Mouse (Mus musculus): ENCODE results near the gene Myrip.

Gene Myrip

DNA sequence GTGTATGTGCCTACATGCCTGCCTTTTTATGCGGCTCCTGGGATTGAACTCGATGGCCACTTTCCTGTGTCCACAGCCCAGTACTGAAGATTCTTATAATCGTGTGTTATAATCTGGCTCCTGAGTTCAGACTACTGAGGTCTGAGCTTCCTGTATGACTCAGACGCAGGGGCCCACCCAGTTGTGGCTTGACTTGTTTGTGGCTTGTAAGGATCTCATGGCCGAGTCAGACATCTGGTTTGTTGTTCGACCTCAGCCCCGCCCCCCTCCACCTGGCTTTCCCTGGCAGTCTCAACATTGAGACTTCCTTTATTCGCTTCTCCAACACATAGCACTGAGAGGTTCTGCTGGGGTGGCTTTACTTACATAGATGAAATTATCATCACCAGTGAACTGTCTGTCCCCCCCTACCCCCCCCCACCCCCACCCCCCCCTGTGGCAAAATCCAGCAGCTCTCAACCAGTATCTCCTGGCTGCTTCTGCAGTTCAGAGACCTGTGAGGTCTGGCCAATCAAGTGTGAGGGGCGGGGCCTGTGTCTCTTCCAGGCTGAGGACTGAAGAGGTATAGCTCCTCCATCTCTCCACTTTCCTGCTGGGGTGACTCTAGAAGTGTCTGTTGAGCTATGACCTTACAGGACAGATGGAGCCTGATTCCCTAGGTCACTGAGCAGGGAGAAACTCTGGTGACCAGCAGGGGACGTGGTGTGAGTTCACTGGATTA lies 38.8 kb downstream of the Myrip start:
- DNase-seq = no peak

DNA sequence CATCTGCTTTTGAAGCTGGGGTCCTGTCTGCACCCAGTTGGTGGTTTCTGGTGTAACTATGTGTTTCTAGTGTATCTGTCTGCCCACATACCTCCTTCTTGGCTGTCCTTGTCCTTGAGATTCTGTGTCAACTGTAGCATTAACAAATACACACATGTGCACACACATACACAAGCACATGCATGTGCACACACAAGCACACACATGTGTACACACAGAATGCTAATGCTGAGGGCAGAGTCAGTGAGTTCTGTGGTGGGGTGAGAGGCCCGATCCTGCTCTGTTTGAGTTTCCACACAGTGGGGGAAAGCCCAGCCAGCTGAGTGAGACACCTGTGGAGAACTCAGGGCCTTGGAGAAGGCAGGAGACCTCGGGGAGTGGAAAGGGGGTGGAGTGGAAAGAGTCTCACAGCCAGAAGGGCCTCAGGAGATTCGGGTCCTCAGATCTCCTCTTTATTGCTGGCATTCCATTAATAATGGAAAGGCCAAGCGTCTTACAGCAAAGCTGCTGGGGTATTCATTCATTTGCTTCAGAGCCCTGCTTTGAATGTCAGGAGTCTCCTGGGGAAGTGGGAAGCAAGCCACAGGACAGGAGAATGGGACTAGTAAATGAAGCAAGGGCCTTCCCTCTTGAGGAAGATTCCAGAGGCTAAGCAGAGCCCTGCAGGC lies 41.9 kb downstream of the Myrip start:
- no peak for DNase-seq

DNA sequence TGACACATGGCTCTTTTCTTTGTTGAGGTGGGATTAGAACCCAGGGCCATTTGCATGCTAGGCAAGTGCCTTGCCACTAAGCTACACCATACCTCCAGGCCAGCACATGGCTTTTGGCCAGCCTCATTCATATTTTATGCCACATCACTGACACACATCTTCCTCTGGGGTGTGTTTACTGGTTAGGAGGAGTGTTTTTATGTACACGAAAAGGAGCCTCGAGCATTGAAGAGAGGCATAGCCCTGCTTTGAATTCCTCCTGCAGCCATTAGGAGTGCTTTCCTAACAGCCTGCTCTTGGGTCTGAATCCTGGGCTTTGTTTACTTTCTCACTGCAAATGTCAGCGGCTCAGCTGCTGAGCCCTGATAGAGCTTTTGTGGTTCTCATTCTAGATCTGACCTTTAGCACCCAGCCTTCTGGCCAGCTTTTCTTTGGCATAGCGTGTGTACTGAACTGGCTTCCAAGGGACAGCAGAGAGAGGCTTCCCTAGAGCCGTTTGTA lies 44.4 kb downstream of the Myrip start:
- DNase-seq = no peak

DNA sequence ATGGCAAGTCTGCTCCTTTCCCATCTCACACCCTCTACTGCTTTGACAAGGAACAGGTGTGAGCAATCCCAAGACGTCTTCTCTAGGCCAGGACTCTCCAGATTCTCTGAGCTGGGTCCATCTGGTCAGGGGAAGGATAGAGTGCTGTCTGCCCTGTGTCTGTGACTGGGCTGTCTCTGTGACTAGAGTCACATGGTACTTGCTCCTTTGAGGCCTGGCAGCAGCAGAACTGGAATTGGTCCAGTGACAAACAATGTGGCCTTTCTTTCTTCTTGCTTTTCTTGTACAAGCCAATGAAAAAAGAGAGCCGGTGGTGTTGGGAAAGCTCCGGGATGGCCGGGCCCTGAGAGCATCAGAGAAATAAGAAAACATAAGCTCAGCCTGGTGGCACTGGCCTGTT lies 47.8 kb downstream of the Myrip start:
- peak; percentile 32 for DNase-seq

DNA sequence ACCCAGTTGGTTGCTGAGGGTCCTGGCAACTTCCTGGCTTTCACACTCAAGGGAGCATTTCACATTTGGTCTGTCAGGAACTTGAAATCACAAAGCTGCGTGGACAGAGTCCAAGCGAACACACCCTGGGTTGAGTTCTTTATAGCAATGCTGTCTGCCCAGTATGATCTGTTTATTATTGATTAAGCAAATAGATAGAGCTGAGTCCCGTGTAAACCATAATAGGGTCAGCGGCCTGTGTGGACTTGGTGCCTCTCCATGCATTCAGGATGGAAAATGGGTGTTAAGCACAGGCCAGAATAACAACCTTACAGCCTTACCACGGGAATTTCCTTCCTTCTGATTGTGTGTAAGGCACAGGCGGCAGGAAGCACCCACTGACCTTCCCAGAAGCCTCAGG lies 49.0 kb downstream of the Myrip start:
- no peak for DNase-seq

DNA sequence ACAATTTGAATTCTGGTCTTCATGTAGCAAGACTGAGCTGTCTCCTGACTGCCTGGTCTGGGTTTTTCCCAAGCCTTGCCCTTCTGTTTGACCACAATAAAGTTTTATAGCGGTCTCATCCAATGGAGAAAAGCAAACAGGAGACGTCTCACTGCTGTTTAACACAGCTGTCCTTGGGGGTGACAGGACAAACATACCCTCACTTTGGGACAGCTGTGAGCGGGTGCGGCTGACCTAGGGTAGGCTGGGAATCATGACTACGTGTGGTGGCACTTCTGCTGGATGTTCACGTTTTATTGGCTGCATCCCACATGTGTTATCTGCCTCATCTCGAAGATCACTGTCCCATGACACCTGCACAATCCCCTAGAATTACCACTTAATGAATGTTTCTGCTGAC lies 49.7 kb downstream of the Myrip start:
- DNase-seq = no peak

DNA sequence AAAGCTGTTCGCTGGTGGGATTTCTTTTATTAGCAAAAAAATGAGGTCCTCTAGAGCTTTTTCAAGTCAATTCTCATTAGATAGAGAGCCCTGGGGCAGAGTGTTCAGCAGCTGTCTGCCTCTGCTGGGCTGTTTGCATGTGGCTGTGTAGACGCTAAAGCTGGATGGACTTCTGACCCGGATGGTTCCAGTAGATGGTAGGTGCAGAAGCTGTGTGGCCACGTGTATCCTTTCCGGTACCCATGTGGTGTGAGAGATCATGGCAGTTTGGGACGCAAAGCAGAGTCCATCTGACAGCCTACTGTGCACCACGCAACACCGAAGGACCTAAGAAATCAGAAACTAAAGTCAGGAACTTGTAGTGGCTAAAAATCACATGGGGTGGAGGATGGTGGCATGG lies 50.2 kb downstream of the Myrip start:
- no peak for DNase-seq

DNA sequence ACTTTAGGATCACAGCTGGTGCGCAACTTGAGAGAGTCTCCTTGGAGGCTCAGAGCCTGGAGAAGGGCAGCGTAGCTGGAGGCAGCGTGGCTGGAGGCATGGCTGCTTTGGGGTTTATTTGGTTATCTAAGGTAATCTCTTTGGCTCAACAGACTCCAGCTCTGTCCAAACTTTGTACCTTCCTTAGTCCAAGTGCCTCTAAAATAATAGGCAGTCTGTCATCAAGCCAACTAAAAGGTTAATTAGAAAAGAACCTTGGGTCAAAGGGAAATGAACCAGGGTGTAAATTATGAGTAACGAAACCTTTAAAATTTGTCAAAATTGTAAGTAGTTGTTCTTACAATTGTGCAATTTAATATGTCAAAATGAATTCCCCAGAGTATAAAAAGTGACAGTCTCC lies 51.7 kb downstream of the Myrip start:
- no peak for DNase-seq

DNA sequence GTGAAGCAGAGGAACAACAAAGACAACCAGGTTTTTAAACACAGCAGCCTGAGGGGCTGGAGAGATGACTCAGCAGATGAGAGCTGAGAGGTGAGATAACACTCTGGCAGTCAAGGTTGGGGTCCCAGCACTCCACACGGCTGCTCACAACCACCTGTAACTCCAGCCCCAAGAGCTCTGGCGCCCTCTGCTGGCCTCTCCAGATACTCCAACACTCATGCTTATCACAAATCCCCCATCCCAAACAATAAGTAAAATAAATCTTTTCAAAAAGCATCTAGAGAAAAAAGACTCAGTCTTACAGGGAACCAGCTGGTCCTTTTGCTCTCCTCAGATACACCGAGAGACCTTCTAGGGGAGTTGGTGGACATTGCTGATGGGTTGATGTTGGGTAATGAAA lies 52.7 kb downstream of the Myrip start:
- DNase-seq = no peak

DNA sequence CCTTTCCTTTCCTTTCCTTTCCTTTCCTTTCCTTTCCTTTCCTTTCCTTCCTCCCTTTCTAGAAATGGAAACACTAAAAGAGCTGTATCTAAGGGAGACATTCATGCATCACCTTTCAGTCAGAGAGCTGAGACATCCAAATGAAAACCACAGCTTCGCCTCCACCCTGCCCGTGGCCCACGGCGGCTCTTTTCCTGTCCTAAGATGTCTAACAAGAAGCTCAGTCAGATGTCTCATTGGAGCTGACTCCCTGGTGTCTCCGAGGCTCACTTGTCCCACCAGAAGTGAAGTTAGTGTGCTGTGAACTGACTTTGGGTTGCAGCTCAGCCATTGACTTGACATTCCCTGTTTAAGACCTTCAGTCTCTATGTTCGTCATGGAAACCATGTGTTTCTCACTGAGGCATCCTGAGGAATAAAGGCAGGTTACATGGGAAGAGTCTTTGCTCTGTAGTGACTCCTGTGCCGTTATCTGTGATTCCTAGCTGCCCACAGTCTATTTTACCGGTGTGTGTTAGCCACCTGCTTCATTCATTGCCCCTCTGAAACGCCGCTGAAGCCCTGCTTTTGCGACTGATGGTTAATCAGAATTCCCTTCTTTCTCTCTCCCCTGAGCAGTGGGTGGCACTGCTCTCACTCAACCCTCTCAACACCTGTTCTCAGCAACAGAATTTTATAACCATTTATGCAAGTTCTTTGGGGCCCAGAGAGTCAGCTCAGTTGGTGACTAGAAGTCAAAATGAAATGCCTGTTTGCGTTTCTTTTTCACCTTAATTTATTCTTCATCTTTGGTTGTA lies 53.4 kb downstream of the Myrip start:
- DNase-seq = no peak

DNA sequence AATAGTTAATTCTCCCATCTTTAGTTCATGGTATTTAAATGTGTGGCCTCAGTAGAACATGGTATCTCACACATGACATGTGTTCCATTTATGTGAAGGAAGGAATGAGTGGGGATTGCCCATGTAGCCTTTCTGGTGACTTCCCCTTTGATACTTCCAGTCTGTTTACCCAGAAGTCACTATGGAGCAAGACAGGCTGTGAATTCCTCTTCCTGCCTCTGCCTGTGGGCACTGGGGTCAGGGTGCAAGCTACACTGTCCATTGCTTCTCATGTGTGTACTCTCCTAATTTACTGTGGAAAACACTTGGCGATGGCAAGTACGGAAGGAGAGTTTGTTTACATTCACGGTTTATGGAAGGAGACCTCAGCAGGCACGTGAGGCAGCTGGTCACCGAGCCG lies 55.2 kb downstream of the Myrip start:
- no peak for DNase-seq

DNA sequence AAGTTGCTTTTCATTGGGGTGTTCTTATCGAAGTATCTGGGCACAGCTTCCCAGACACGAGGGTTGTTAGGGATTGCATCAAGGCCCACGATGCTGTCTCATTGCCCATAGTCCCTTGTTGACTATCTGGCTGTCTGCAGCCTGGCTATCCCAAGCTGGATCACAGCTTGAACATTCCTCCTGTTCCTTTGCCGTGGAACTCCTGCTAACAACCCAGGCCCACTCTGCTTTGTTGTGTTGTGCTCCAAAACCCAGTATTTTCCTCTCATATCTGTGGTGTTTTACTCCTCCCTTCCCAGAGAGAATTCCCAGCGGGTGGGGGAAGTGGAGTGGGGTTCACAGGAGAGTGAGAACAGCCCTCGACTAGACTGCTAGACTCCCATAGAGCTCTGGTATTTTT lies 56.7 kb downstream of the Myrip start:
- DNase-seq = no peak

DNA sequence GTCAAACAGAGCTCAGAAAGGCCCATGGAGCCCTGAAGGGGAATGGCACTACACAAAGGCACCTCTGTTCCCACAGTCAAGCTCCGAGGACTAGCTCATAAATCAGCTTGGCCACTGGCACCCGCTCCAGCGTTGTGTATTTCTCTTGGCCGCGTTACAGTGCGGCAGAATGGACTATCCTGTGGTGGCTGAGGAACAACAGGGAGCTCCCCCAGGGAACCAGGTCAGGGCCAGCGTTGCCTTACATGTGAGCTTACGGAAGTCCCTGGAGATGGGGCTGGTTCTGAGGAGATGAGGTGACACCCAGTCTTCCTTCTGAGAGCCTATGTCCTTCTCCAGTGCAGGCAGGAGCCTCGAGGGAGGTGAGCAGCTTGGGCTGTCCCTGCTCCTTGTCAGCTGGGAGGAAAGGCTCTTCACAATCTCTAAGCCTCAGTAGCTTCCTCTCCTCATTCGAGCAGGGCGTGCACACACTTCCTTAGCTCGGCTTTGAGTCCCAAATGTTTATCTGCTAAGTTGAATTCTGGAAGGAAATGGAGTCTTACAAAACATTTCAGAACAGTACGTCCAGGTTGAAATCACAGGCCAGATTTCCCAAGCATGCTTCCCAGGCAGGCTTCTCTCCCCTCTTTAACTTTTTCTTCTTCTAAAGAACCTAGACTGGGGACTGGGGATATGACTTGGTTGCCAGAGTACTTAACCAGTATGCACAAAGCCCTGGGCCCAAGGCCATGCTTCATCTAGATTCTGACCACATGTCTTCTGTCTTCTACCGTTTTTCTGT lies 59.3 kb downstream of the Myrip start:
- peak; percentile 33 for DNase-seq

DNA sequence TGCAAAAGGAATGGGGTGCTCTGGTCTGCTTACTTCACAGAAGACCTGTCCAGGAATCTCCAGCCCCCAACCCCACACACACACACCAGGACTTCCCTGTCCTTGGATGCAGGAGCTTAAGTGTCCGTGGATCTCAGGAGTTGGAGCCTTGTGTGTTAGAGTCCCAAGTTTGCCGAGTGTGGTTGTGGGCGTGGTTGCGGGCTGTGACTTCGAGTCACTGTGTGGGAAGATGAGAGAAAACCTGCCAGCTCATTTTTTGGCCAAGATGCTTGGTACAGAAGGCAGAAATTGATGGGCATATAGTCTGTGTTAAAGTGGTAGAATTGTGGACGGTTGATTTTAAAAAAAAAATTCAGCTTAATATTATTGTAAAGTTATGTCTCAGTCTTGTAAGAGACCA lies 60.3 kb downstream of the Myrip start:
- no peak for DNase-seq

DNA sequence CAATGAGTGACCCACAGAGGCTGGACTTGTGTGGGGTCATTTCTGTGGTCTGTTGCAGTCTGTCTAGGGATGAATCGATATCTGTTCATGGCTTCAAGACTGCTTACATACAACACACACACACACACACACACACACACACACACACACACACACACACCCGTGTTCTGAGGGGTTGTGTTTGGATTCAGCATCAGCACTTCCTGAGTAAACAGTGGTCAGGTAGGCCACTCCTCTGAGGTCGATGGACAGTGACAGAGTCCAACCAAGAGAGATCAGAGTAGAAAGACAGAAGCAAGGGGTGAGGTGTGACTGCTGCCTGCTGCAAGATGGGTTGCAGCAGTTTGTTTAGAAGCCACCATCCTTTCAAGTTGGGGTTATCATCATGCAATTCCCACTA lies 61.4 kb downstream of the Myrip start:
- DNase-seq = no peak

DNA sequence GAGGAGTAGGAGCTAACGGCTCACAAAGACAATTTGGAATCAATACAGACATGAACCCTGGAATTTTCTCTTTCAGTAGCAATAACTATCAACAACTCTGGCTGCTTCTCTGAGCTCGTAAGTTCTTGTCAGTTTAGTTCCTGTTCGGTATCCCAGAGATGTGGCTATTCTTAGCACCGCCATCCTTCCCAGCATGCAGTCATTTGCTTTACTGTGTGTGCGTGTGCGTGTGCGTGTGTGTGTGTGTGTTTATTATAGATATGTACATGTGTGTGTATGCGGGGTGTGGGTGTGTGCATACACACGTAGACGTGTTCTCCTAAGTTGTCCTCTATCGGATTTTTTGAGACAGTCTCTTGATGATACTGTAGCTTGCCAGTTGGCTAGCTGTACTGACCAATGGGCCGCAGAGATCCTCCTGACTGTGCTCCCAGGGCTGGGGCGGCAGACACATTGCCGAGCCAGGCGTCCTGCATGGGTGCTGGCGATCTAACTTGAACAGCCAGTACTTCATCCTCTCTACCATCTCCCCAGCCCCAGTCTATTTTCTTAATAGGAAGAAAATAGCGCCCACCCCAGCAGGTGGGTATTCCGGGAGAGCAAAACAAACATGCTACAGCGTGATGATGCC lies 63.5 kb downstream of the Myrip start:
- no peak for DNase-seq

DNA sequence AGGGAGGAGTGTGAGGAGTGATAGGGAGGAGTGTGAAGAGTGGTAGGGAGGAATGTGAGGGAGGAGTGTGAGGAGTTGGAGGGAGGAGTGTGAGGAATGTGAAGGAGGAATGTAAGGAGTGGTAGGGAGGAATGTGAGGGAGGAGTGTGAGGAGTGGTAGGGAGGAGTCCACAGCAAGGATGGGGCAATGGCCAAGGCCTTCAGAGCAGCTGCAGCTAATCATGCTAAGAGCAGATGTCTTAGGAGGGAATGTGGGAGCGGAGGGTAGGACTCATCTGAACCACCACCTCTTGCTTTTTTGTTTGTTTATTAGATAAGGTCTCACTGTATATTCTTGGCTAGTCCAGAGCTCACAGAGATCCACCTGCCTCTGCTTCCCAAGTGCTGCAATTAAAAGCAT lies 66.2 kb downstream of the Myrip start:
- DNase-seq = no peak

DNA sequence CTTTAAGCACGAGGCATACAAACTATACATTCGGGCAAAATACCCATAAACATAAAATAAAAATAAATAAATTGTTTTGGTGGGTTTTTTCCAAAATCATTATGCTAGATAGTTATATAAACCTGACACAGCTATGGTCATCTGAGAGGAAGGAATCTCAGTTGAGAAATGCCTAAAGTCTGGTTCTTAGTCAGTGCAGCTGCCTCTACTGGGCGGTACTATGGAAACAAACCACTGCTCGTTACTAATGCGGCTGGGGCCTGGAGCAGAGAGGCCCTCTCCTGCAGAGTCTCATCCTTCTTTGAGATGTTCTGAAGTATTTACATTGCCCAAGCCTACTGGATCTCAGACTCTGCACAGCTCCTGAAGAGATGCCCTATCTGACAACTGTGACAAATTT lies 70.3 kb downstream of the Myrip start:
- DNase-seq = no peak

DNA sequence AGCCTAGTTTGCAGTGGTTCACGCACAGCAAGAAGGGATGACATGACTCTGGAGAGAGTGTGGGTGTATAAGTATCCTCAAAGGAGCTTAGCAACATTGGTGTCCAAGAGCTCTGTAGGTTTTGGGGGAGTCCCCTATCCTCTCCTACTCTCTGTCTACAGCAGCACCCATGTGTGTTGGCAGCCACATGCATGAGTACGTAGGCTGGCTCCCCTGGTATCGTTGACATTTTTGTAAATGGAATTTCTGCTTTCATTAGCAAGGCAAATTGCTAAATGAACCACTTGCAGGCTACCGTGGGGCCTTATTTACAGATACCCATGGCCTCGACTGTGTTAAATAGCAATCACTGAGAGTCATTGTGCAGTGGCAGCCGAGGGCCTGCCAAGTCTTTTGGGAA lies 71.0 kb downstream of the Myrip start:
- DNase-seq = no peak

DNA sequence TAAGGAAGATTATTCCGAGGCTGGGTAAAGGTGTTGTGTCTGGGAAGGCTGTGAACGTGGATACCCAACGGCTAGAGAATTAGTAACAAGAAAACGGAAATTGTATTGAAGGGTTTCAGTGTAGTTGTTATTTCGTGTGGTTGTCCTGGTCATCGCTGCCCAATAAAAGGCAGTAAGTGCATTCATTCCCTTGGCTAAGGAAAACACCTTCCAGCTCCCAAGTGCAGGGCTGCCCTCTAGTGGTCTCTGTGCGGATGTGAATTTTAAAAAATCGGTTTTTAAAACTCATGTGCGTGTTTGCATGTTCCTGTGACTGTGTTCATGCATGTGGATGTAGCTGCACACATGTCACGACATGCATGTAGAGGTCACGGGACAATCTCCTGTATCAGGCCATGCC lies 76.4 kb downstream of the Myrip start:
- DNase-seq = peak; percentile 49

DNA sequence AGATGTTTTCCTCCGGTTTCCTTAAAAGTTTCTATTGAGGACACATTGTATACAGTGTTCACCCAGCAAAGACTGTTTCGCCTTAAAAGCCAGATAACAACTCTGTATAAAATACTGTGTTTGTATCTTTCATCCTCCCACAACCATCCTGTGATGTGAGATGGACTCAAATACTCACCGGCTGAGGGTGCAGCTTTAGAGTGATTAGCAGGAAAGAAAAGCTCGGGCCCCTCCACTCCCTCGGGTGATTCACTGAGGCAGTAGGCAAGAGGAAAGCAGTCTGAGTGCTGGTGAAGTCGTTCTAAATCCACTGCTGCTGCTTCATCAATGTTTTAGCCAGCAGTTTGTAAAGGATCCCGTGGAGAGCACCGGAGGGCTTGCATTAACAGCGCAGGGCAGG lies 93.9 kb downstream of the Myrip start:
- DNase-seq = no peak

DNA sequence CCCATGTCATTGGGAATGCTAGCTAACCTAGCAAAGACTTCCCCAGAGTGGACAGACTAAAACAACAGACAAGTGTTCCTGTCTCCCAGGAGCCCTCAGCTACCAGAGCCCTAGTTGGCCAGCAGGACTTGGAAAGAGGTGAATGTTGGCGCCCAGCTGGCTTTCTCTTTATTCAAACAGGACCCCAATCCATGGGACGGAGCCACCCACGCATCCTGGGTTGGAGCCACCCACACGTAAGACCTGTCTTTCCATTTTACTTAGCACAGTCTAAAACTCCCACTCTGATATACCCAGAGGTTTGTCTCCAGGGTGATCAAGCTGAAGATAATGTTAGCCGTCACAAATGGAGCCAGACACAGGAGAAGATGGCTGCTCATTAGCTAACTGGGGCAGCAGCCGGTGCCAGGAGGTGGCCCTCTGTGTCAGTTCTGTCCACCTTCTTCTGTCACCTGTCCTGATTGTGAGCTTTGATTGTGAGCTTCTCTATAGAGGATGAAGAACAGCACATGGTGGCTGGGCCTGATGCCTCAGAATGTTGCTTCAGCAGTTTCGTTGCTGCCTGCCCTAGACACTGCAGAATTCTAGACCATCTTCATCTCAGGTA lies 95.4 kb downstream of the Myrip start:
- peak; percentile 12 for DNase-seq
